Comparison of ENCODE assay signal across 8 mouse cellular contexts in genomic region chr5:93221661-93222060, GRCm38 (mm10). TPM values are rescaled to one million over a fixed set of nuclear protein-coding genes. Genes with fewer than 3 reads are reported as not detected.
A peak's percentile ranks its signal among the peaks of the same experiment; 100 is the strongest.
DNase-seq lines count a peak whose midpoint lies in the region; ATAC-seq lines count a peak whose summit lies in the region.

No protein-coding gene starts in this region.

- DNase-seq in ovary, postnatal 10 days (ENCODE audit: low spot score): peak; percentile 9
- DNase-seq in ovary, adult 18-20 months (ENCODE audit: low spot score): no peak
- DNase-seq in fibroblast of lung, adult 2 months (ENCODE audit: low read depth): peak; percentile 81
- peak; percentile 72 to 75 for DNase-seq in kidney, postnatal 36 days
- peak; percentile 12 for DNase-seq in testis, postnatal 14 days (ENCODE audit: low spot score)
- no peak for DNase-seq in right cerebral cortex, adult 2 months (ENCODE audit: low spot score in 2 of 2)
- DNase-seq in urinary bladder, postnatal 25 days (ENCODE audit: low spot score): no peak

- no peak for ATAC-seq in CD4-positive, CD25-positive, alpha-beta regulatory T cell, adult 4 months

RNA-seq across cellular contexts. Expression of gene 2010109A12Rik, which starts 15.3 kb away (rescaled TPM):
- polyA plus RNA-seq in CD4-positive, CD25-positive, alpha-beta regulatory T cell, adult 4 months (2017; shearing (Covaris generic)): 1 to 10 TPM; 2.0 to 2.8 TPM

RNA-seq across cellular contexts. Expression of gene Ccni, which starts 15.4 kb away (rescaled TPM):
- polyA plus RNA-seq in CD4-positive, CD25-positive, alpha-beta regulatory T cell, adult 4 months (2017; shearing (Covaris generic)): 10 to 100 TPM; 75.1 to 88.5 TPM

RNA-seq across cellular contexts. Expression of gene Ccng2, which starts 45.4 kb away (rescaled TPM):
- 10 to 100 TPM; 19.3 to 30.6 TPM for polyA plus RNA-seq in CD4-positive, CD25-positive, alpha-beta regulatory T cell, adult 4 months (2017; shearing (Covaris generic))

Comparison
In these comparisons a context has a peak if more than half of its experiments do, and no peak if none do; other contexts are left out.
1. DNase-seq: peak in ovary, postnatal 10 days (single experiment), fibroblast of lung, adult 2 months (single experiment), kidney, postnatal 36 days (2 of 2) and testis, postnatal 14 days (single experiment); none in ovary, adult 18-20 months (single experiment), right cerebral cortex, adult 2 months (0 of 2) and urinary bladder, postnatal 25 days (single experiment).